Mouse (Mus musculus) heart, postnatal 4 days (tissue): ENCODE measurements around the gene Wdr77. TPM values are rescaled to one million over a fixed set of nuclear protein-coding genes. Genes with fewer than 3 reads are reported as not detected.
"Not testable (repeated sequence)": the region's sequence is repeated elsewhere in the genome, so short reads cannot be mapped to it uniquely, and the experiment has no call there.

Source experiments
- DNase-seq: peaks from one replicate; pipeline ENCODE4 v3.0.0; 2021
- total RNA-seq, 2 experiments: library from RNA; stranded (reverse); gene quantifications; 2 replicates each; pipeline ENCODE4 v1.2.3; 2021

Wdr77 gene
- total RNA-seq, 2 experiments from 2014 or later: 58.3 to 63.3 TPM

DNA sequence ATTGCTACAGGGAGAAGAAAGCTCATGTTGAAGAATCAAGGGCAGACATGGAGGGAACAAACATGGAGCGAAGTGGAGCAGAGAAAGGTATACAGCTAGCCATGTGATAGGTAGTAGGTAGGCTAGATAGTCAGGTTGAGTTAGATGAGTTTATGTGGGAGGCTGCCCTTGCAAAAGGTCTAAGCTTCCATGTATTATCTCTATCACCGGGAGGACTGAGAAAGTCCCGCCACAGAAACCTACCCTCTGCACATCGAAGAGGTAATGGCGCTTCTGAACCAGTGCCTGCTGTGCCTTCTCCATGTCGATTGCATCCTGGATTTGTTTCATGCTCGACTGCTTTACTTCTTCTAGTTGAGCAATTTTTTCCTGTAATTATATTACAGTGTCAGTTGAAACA is 7.8 kb upstream of the Wdr77 start:
- no peak for DNase-seq

DNA sequence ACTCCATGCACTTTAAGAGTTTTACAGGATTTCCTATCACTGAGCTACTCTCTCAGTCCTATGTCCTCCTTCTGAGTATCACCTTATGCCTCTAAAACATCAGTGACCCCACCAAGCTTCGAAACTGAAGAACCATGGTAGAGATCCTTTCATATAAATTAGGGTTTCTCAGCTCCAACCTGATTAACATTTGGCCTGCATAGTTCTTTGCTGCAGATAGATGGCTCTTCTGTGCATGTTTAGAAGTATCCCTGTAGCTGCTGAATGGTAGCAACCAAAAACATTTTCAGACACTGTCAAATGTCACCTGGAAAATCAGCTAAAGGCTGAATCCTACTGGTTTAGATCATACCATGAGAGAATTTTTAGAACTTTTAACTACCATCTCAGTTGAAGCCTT is 1.9 kb upstream of the Wdr77 start:
- DNase-seq: no peak

DNA sequence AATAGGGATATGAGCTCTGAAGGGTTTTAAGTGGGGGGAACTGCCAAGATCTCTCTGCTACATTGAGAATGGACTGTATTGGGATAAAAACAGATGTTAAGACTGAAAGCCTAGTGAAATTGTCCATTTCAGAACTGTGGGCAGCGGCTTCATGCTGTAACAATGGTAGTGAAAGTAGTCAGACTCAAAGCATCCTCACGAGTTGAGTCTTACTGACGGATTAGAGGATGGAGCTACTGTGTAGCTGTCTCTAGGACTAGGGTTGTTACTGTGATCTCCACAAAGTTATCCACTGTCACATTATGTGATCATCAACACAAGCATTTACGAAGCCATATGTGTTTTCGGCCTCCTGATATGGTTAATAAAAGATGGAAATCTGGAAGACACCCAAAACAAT is 965 bp upstream of the Wdr77 start:
- no peak for DNase-seq

DNA sequence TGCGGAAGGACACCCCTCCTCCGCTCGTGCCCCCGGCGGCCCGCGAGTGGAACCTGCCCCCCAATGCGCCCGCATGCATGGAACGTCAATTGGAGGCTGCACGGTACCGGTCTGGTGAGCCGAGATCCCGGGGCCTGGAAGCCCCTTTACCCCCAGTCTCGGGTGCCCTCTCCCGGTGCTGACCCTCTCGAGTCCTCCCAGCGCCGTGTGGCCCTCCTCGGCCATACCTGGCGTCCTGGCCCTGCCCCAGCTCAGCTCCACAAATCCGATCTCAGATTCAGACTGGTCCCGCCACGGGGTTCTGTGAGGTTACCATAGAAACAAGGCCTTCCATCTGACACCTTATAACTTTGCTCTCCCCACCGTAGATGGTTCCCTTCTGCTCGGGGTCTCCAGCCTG is 416 bp downstream of the Wdr77 start:
- no peak for DNase-seq

DNA sequence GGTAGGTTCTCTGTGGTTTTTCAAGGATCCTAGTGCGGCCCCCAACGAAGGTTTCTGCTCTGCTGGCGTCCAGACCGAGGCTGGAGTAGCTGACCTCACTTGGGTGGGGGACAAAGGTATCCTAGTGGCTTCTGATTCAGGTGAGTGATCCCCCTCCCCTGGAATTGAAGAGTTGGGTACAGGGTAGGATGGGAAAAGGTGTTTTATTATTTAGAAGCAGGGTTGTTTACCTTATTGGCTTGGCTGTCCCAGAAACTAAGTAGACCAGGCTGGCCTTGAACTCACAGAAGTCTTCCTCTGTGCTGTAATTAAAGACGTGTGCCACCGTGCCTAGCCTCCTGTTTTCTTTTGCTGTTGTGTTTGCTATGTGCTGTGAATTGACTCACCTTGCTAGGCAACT is 830 bp downstream of the Wdr77 start, which contains the start of gene Atp5f1:
TSS of gene Atp5f1 (minus strand) at position 101 of the 400 bp plus-strand sequence.
- DNase-seq: no peak

DNA sequence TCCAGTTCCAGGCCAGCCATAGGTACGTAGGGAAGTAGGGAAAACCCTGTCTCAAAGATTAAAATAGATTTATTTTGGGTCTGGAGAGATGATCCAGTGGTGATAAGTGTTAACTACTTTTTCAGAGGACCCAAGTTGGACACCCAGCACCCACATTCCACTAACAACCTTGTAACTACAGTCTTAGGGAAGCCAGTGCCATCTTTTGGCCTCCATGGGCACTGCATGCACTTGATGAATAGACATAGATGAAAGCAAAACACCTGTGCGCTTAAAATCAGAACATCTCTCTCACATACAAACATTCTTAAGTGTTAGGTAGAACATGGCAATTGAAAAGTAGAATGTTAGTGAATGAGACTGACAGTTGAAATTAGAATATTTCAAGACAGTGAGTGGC is 1.5 kb downstream of the Wdr77 start:
- no peak for DNase-seq

DNA sequence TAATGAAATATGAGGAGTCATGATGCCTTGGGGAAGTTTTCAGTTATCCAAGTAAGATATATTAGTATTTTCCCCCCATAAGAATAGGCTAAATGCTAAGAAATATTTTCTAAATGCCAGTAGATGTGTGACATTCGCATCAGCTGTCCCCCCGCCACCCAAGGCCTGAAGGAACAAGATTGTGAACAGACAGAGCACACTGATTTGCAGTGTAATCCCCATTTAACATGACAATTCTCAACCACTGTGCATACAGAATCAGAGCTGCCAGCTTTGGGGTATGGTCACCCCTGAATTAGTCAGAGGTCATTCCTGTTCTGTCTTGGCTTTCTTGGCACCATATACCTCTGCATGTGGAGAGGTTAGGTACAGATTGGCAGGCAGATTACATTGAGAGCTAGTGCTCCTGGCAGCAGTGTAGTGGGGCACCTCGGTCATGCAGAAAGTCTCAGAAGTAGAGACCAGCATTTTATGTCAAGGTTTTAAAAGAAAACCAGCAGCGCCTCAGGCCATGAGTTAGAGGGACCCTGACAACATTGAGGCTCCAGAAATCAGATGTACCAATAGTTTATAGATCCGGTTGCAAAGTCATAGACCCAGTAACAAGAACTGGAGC is 12.8 kb downstream of the Wdr77 start:
- no peak for DNase-seq

DNA sequence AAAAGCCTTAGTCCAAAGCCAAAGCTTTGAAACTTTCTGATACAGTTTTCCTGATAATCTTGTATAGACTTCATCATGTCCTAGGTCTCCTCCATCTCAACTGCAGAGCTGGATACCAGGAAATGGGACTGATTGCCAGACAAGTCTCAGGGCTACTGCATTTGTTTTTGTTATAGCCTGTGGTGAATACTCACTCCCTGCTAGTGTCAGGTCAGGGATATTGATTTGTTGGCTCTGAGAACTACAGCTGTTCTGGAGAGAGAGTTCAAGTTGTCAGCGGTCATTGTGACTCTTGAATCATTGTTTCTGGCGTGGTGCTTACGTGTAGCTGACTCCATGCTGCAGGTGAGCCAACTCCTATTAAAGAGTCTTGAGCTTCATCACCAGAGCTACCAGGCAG is 14.2 kb downstream of the Wdr77 start, which contains the start of gene Ovgp1:
TSS of gene Ovgp1 (plus strand) at position 301 of the 400 bp plus-strand sequence.
- DNase-seq: no peak

DNA sequence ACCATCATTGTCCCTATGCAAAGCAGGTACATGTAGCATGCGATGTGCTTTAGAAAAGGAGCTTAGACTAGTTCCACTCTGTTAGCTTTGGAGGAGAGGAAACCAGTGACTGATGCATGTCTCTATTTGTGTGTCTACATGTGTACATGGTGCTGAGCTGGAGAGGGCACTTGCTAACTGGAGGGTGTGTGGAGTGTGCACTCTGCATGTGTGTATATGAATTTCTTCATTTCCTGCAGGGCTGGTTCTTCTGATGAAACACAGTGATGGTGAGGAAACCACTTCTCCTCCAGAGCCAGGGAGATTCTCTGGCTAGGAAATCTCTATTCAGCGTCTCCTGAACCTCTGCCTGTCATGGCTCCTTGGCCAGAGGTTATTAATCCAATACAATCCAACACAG is 15.0 kb downstream of the Wdr77 start:
- no peak for DNase-seq

DNA sequence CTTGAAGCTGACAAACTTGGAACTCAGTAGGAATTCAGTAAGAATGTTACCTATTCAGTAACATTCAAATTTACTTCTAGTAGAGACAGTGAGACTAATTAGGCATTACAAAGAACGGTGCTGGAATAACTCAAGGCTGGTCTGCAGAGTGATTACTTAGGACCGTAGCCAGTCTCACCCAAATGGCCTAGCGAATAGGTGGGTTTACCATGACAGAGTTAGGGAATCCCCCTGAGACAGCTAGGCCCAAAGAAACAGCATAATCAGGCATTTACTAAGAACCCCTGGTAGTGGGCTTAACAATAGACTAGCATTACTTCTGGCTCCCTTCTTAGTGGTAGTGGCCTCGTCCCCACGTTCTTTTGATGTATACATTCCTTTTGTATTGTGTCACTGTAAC is 30.4 kb downstream of the Wdr77 start:
- DNase-seq: not testable (repeated sequence)

DNA sequence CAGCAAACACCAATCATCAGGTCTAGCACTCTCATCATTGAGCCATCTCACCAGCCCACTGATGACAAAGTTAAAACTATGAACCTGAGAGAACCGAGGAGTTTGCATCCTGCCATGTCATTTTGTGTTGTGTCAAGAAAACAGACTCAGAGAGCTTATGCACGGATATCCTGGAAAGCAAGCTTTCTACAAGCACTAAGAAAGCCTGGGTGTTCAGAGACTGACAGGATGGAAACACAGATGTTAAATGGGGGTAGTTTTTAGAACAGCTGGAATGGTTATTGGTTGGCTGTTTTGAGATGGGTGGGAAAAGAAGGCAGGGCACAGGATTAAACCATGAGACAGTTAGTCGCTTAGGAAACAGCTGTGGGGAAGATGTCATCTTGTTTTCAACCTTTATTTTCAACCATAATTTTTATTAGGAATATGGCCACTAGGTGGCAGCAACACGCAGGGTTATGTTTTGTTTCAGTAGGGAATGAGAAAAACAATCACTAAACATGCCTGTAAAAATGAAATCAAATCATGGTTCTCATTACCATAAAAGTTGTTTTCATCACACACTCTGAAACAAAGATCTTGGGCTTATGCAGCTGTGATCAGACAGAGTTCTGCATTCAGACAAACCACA is 32.6 kb downstream of the Wdr77 start:
- DNase-seq: peak; percentile 65

DNA sequence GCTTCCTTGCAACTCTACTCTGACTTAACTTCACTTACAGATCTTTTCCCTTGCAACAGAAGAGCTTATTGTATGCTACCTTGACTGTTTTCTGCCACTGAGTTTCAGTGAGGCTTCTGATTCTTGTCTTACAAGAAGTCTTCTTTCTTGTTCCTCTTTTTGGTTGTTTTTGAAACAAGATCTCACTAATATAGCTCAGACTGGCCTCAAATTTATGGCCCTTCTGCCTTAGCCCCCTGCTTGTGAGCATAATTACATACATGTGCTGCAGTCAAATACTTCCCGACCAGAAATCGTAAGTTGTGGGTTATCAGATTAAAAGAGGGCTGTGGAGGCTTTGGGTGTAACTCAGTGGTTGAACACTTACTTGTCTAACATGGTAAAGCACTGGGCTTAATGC is 35.6 kb downstream of the Wdr77 start:
- no peak for DNase-seq

DNA sequence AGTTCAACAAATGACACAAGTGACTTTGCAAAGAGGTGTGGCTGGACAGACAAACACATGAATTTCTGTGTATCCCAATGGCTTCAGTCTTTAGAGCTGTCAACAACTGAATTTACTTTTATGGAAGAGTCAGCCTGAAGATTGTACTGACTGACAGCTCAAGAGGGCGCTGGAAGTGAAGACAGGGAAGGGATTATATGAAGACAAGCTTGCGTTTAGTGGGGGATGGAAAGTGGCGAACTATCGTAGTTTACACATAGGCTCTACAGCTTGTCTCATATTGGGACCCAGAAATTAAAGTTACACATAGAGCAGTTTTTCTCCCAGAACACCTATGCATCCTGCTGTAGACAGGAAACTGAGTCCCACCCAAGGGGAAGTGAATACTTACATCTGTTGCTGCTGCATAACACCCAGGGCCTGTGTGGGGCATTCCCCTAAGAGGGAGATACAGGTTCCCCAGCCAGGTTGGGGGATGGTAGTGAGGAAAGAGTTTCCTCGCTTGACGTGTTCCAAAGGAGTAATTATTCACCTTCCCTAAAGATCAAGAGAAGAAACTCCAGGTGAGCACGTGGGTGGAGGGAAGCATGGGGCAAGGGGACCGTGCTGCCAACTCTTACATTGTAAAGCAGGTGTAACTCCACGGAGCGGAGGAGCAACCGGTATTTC is 41.7 kb downstream of the Wdr77 start:
- no peak for DNase-seq

DNA sequence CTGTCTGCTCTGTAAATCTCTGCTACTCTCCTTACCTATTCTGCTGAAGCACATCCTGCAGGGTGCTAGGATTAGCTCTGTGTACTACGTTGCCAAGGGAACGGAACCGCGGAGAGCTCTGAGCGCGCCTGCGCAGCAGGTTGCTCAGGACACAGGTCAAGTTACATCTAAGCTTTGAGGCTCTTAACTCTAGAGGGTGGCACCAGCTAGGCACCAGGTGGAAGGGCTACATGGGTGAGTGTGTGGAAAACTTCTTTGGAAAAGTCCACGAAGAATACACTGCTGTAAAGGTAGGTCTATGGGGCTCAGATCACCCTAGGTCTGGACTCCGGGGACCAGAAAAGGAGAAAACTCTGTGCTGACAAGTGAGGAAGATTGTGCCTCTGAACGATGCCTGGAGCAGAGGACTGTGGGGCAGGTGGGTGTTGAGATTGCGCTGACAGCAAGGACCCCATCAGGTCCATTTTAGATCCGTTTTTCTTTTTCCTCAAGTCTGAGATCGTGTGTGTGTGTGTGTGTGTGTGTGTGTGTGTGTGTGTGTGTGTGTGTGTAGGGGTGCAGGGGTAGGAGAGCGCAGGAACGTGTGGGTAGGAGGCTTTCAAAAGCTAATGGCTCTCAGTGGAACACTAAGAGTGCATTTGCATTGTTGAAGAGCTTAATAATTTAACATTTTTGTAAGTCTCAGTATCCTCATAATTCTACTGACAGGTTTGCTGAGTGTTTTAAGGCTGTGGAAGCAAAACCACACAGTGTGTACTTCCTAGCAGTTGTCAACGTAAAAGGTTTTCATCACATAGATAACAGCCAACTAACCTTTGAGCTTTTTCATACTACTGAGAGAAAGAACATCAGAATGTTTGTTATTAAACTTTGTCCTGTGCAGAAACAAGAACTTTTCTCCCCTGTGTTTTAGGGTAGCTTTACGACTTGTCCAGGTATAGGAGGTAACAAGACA is 42.5 kb downstream of the Wdr77 start:
- no peak for DNase-seq

DNA sequence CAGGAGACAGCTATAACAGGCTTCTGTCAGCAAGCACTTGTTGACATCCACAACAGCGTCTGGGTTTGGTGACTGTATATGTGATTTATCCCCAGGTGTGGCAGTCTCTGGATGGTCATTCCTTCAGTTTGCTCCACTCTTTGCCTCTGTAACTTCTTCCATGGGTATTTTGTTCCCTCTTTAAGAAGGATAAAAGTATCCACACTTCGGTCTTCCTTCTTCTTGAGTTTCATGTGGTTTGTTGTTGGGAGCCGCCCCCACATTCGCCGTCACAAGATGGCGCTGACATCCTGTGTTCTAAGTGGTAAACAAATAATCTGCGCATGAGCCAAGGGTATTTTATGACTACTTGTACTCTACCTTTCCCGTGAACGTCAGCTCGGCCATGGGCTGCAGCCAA is 44.2 kb downstream of the Wdr77 start:
- DNase-seq: not testable (repeated sequence)

DNA sequence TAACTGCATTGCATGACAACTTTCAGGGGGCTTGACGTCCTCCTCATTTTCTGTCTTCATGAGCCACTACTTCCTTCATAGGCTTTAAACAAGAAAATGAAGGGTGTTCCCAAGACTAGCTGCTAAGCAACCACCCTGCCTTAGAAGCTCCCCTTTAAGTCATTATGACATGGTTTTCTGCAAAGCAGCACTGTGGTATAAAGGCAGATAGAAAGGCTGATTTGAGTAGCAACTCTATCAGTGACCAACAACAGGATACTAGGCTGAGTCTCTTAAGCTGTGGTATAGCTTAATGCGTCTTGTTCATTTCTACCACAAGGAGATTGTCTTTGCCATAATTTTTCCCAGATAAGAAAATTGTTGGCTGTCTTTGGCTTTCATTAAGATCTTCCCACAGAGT is 55.4 kb downstream of the Wdr77 start, which contains the start of gene Pifo:
TSS of gene Pifo (minus strand) at position 101 of the 400 bp plus-strand sequence.
- no peak for DNase-seq

Other genes starting within 250 kb of the Wdr77 start
- 100 to 1,000 TPM; 131 to 134 TPM for gene Rap1a, start 158.0 kb upstream of the Wdr77 start, total RNA-seq
- gene Adora3, start 88.5 kb upstream of the Wdr77 start, total RNA-seq: not detected
- gene Tmigd3, start 88.5 kb upstream of the Wdr77 start, total RNA-seq: under 1 TPM; 0.34 to 0.52 TPM
- 1 to 10 TPM in 1 of 2 experiments, under 1 TPM in 1; 0.69 to 1.4 TPM for gene I830077J02Rik, start 26.7 kb upstream of the Wdr77 start, total RNA-seq
- 100 to 1,000 TPM; 829 to 853 TPM for gene Atp5f1, start 730 bp downstream of the Wdr77 start, total RNA-seq
- gene Ovgp1, start 14.3 kb downstream of the Wdr77 start, total RNA-seq: under 1 TPM; 0.47 to 0.48 TPM
- not detected for gene Pifo, start 55.3 kb downstream of the Wdr77 start, total RNA-seq
- gene Chil5, start 73.4 kb downstream of the Wdr77 start, total RNA-seq: under 1 TPM; 0.36 to 0.43 TPM
- not detected for gene Chia1, start 153.9 kb downstream of the Wdr77 start, total RNA-seq
- gene Chil3, start 208.2 kb downstream of the Wdr77 start, total RNA-seq: under 1 TPM; 0.29 to 0.33 TPM